Mouse (Mus musculus) testis, postnatal 10 days (tissue): ENCODE results near the gene Syngr1.

Experiments used
- DNase-seq: peaks from one replicate; pipeline ENCODE4 v3.0.0; 2021; ENCODE audit warnings: low spot score

Syngr1 gene

GRCm38 (mm10) chr15:80091121-80091955 lies at the start of gene Syngr1, which contains the start of gene Rpl3:
Syngr1 (plus strand) TSS chr15:80091334.
Rpl3 (minus strand) TSS chr15:80091868.
- DNase-seq, result peak; percentile 89

GRCm38 (mm10) chr15:80042152-80042551 lies 49.0 kb upstream of the Syngr1 start:
- DNase-seq, result no peak

GRCm38 (mm10) chr15:80044249-80044648 lies 46.9 kb upstream of the Syngr1 start:
- DNase-seq, result no peak

- no peak for DNase-seq
Measured at GRCm38 (mm10) chr15:80045749-80046148, 45.4 kb upstream of the Syngr1 start.

GRCm38 (mm10) chr15:80047242-80047641 lies 43.9 kb upstream of the Syngr1 start:
- no peak for DNase-seq

GRCm38 (mm10) chr15:80047973-80048372 lies 43.2 kb upstream of the Syngr1 start:
- DNase-seq, result no peak

- no peak for DNase-seq
Measured at GRCm38 (mm10) chr15:80050093-80050492, 41.0 kb upstream of the Syngr1 start.

GRCm38 (mm10) chr15:80051092-80051761 lies 39.9 kb upstream of the Syngr1 start:
- DNase-seq, result no peak

GRCm38 (mm10) chr15:80051782-80052181 lies 39.4 kb upstream of the Syngr1 start:
- no peak for DNase-seq

GRCm38 (mm10) chr15:80053381-80054033 lies 37.6 kb upstream of the Syngr1 start:
- DNase-seq, result peak; percentile 67

- peak; percentile 73 for DNase-seq
Measured at GRCm38 (mm10) chr15:80054034-80054710, 37.0 kb upstream of the Syngr1 start.

GRCm38 (mm10) chr15:80058151-80058550 lies 33.0 kb upstream of the Syngr1 start:
- no peak for DNase-seq

- no peak for DNase-seq
Measured at GRCm38 (mm10) chr15:80059606-80060005, 31.5 kb upstream of the Syngr1 start.

- DNase-seq, result no peak
Measured at GRCm38 (mm10) chr15:80060356-80061070, 30.6 kb upstream of the Syngr1 start.

GRCm38 (mm10) chr15:80061071-80061550 lies 30.0 kb upstream of the Syngr1 start:
- DNase-seq, result no peak

GRCm38 (mm10) chr15:80062339-80062738 lies 28.8 kb upstream of the Syngr1 start:
- no peak for DNase-seq

GRCm38 (mm10) chr15:80062821-80063220 lies 28.3 kb upstream of the Syngr1 start:
- no peak for DNase-seq

GRCm38 (mm10) chr15:80064965-80065364 lies 26.2 kb upstream of the Syngr1 start:
- no peak for DNase-seq

GRCm38 (mm10) chr15:80065414-80065813 lies 25.7 kb upstream of the Syngr1 start:
- peak; percentile 79 for DNase-seq

GRCm38 (mm10) chr15:80066538-80066937 lies 24.6 kb upstream of the Syngr1 start:
- DNase-seq, result no peak

- no peak for DNase-seq
Measured at GRCm38 (mm10) chr15:80069171-80069570, 22.0 kb upstream of the Syngr1 start.
